Mouse (Mus musculus) neural tube, embryonic 13.5 days (tissue): ENCODE measurements at regions not wholly inside any gene's neighbourhood (a gene's known extent, or its start where the extent isn't known, plus 50 kb on each side); places are given as distances from the start of the nearest gene placed in this dataset.

ENCODE experiments used
- ATAC-seq: fragments of 200-750 bp; cut with Nextera tagmentation; 2 replicates; pipeline ENCODE4 v1.8.0; 2017; ENCODE audit warnings: low read depth, mild to moderate bottlenecking, moderate TSS enrichment, moderate library complexity
- H3K27ac ChIP-seq: fragments of 300-500 bp; sonication (generic); replicated peaks from 2 replicates; pipeline ENCODE4 v1.5.1; 2015; ENCODE audit warnings: moderate library complexity, mild to moderate bottlenecking, inconsistent platforms
- H3K27me3 ChIP-seq: fragments of 300-500 bp; sonication (generic); 2 replicates; pipeline ENCODE4 v1.6.1; 2015; ENCODE audit warnings: mild to moderate bottlenecking, inconsistent platforms
- H3K36me3 ChIP-seq: fragments of 300-500 bp; sonication (generic); 2 replicates; pipeline ENCODE4 v1.6.1; 2015; ENCODE audit warnings: mild to moderate bottlenecking, inconsistent platforms
- H3K4me1 ChIP-seq: fragments of 300-500 bp; sonication (generic); replicated peaks from 2 replicates; pipeline ENCODE4 v1.6.1; 2015; ENCODE audit warnings: inconsistent platforms
- H3K4me2 ChIP-seq: fragments of 300-500 bp; sonication (generic); 2 replicates; pipeline ENCODE4 v1.6.1; 2015; ENCODE audit warnings: inconsistent platforms, mild to moderate bottlenecking, moderate library complexity
- H3K4me3 ChIP-seq: fragments of 300-500 bp; sonication (generic); 2 replicates; pipeline ENCODE4 v1.5.1; 2015; ENCODE audit warnings: mild to moderate bottlenecking, inconsistent platforms
- H3K9ac ChIP-seq: fragments of 300-500 bp; sonication (generic); 2 replicates; pipeline ENCODE4 v1.6.1; 2015; ENCODE audit warnings: moderate library complexity, mild to moderate bottlenecking, inconsistent platforms
- H3K9me3 ChIP-seq: fragments of 300-500 bp; sonication (generic); 2 replicates; pipeline ENCODE4 v1.6.1; 2016; ENCODE audit warnings: inconsistent platforms
- WGBS: fragments of 180-500 bp; shearing (Covaris S2); methylation state at CpG from one replicate; pipeline ENCODE4 v1.1.7; 2015; 5-methylcytosine and 5-hydroxymethylcytosine counted together

DNA sequence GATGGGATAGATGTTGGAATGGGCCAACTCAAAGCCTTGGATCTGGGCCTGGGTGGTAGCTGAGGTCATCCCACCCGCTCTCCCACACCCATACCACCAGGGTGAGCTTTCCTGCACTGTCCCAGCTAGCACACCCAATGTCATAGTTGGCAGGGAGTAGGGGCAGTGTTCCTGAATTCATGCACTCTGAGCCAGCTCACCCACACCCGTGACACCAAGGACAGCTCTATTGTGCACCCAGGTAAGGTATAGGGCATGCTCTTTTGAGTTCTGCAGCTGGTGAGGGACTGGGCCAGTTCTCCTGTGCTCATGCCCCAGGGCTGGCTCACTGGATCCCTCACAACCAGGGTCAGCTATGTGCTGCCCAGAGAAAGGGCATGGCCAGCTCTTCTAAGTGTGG, 64.8 kb upstream of the Peli2 start:
- H3K9me3 ChIP-seq = 0 out of 2 replicates have a peak, but pooled peaks cover 3% of the 10 kb centered on the region
- H3K36me3 ChIP-seq = no peaks in the 10 kb centered on the region
- H3K4me2 ChIP-seq = no peak overlapping the region
- no peaks in the 10 kb centered on the region for H3K27me3 ChIP-seq
- no peak overlapping the region for H3K9ac ChIP-seq
- no peak overlapping the region for H3K27ac ChIP-seq
- no peak overlapping the region for H3K4me3 ChIP-seq
- H3K4me1 ChIP-seq = no peaks in the 10 kb centered on the region; the same call in 1 of the 2 replicates
- 92% methylated on average over 2 of the region's 2 CpGs for WGBS
- ATAC-seq = no peak

DNA sequence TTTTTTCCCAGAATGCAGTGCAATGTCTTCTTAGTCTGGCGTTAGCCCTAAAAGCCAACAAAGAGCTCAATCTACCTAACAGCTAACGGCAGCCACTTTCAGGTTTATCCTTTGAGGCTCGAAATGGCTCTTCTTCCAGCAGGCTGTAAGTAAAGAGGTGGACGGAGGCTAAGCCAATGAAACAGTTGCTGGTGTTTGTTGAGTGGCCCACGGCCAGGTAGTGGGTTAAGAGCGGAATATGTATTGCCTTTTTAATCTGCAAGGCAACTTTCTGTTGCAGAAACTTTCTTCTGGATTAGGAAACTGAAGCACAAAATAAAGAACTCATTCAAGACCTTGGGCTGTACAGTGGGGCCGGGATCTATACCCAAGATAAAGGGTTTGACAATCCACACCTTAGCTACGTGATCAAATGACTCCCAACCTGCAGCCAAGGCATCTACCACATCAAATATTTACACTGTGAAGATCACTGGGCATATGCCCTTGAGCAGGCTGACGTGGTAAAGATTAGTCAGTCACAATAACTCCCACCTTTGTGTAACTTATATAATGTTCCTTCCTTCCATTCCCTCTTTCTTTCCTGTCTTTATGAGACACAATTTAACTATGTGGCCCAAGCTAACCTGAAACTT, 62.3 kb upstream of the Peli2 start:
- Histone ChIP-seq H3K9ac (no peak overlapping the region), H3K27me3 (no peaks in the 10 kb centered on the region), H3K27ac (no peak overlapping the region), H3K4me2 (no peak overlapping the region), H3K4me3 (no peak overlapping the region), H3K36me3 (no peaks in the 10 kb centered on the region), H3K4me1 (no peaks in the 10 kb centered on the region), H3K9me3 (0 out of 2 replicates have a peak, but pooled peaks cover 3% of the 10 kb centered on the region)
- no peak for ATAC-seq
- WGBS = 90% methylated on average over 9 of the region's 9 CpGs

DNA sequence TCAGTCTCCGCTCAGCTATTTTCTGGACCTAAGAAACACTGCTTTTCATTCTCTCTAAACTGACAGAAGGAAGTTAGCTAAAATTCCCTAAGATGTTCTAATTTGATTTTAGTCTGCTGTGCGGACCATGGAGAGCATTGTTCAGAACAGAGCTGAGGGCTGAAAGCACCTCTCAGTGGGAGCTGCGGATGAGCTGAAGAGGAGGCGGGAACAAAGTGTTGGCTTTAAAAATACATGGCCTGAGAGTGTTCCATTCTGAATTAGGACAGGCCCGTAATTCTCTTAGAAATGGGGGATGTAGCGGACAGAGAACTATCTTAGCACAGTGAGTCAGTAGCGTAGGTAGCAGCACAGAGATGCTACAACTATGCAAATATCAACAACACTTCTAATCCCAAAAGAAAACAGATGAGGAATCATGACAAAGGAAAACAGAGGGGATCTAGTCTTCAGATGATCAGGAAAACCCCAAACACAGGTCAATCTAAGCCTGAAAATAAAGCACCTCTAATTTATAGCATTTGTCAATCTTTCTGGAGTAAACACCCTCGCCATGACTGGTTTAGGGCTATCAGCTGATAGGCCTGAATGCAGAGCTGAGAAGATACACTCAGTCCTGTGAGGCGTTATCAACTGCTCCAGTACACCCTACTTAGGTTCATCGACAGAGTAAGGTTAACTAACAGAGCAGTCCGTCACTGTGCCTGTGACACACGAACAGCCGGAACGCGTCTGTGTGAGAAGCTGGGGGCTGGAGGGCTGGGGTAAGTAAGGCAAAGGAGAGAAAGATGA, 60.8 kb upstream of the Peli2 start:
- H3K4me1 ChIP-seq = no peaks in the 10 kb centered on the region
- ATAC-seq = no peak
- no peak overlapping the region for H3K4me2 ChIP-seq
- 59% methylated on average over 15 of the region's 15 CpGs for WGBS
- H3K27me3 ChIP-seq = no peaks in the 10 kb centered on the region
- H3K4me3 ChIP-seq = no peak overlapping the region
- H3K36me3 ChIP-seq = no peaks in the 10 kb centered on the region
- H3K9ac ChIP-seq = no peak overlapping the region
- no peaks in the 10 kb centered on the region for H3K9me3 ChIP-seq
- no peak overlapping the region for H3K27ac ChIP-seq

DNA sequence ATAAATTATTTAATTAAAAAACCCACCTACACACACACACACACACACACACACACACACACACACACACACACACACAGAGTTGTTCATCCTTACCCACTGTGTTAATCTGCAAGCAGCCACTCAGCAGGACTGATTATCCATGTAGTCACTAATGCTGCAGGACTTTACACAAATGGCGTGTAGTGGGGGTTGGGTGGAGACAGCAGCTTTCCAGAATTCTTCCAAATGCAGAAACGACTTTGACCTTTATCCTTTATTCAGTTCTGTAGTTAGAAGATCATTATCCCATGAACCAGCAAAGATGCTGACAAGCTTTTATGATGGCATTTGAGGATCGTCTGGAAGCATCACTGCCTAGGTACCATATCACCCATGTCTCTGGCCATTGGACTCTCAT, 52.0 kb upstream of the Peli2 start:
- Histone ChIP-seq H3K9ac (no peak overlapping the region), H3K36me3 (no peaks in the 10 kb centered on the region), H3K27ac (no peak overlapping the region), H3K4me1 (peaks cover 7% of the 10 kb centered on the region), H3K4me3 (no peak overlapping the region), H3K27me3 (no peaks in the 10 kb centered on the region), H3K9me3 (no peaks in the 10 kb centered on the region), H3K4me2 (no peak overlapping the region)
- WGBS = 83% methylated on average over 3 of the region's 3 CpGs
- ATAC-seq = no peak
